Mouse (Mus musculus): Measurements from ENCODE around the gene Plppr3. TPM values are rescaled to one million over a fixed set of nuclear protein-coding genes. Genes with fewer than 3 reads are reported as not detected.

Gene Plppr3
- polyA plus RNA-seq, 1 experiment from 2014 or later = 74.5 TPM

Small RNA genes lying within 50 kb of the gene (microRNA-seq; reads per million reads assigned to microRNA genes)
- gene Mir6910 = not detected

Other genes starting within 250 kb of the Plppr3 start
- gene Shc2, start 236.7 kb downstream of the Plppr3 start, polyA plus RNA-seq (2015; fragmentation: Nextera tagmentation; extraction: Ambion mirVana) = 10.4 and 12.2 TPM in 2 replicates
- not detected in 2 replicates for gene Odf3l2, start 228.9 kb downstream of the Plppr3 start, polyA plus RNA-seq (2015; fragmentation: Nextera tagmentation; extraction: Ambion mirVana)
- 2.7 and 2.8 TPM in 2 replicates for gene Madcam1, start 210.1 kb downstream of the Plppr3 start, polyA plus RNA-seq (2015; fragmentation: Nextera tagmentation; extraction: Ambion mirVana)
- gene Tpgs1, start 205.3 kb downstream of the Plppr3 start, polyA plus RNA-seq (2015; fragmentation: Nextera tagmentation; extraction: Ambion mirVana) = 71.2 and 81.4 TPM in 2 replicates
- gene Cdc34, start 192.4 kb downstream of the Plppr3 start, polyA plus RNA-seq (2015; fragmentation: Nextera tagmentation; extraction: Ambion mirVana) = 88.4 and 100 TPM in 2 replicates
- gene Gzmm, start 185.6 kb downstream of the Plppr3 start, polyA plus RNA-seq (2015; fragmentation: Nextera tagmentation; extraction: Ambion mirVana) = 0.50 and 0.95 TPM in 2 replicates
- 913 and 925 TPM in 2 replicates for gene Bsg, start 170.1 kb downstream of the Plppr3 start, polyA plus RNA-seq (2015; fragmentation: Nextera tagmentation; extraction: Ambion mirVana)
- gene Hcn2, start 158.0 kb downstream of the Plppr3 start, polyA plus RNA-seq (2015; fragmentation: Nextera tagmentation; extraction: Ambion mirVana) = 0.05 and 0.19 TPM in 2 replicates
- 43.7 and 54.4 TPM in 2 replicates for gene Polrmt, start 128.1 kb downstream of the Plppr3 start, polyA plus RNA-seq (2015; fragmentation: Nextera tagmentation; extraction: Ambion mirVana)
- gene Fgf22, start 119.6 kb downstream of the Plppr3 start, polyA plus RNA-seq (2015; fragmentation: Nextera tagmentation; extraction: Ambion mirVana) = 0.12 and 0.14 TPM in 2 replicates
- gene Rnf126, start 107.7 kb downstream of the Plppr3 start, polyA plus RNA-seq (2015; fragmentation: Nextera tagmentation; extraction: Ambion mirVana) = 88.5 and 102 TPM in 2 replicates
- 15.3 and 15.6 TPM in 2 replicates for gene Fstl3, start 97.4 kb downstream of the Plppr3 start, polyA plus RNA-seq (2015; fragmentation: Nextera tagmentation; extraction: Ambion mirVana)
- 0.29 TPM in 1 of 2 replicates, not detected in the other for gene Prss57, start 83.7 kb downstream of the Plppr3 start, polyA plus RNA-seq (2015; fragmentation: Nextera tagmentation; extraction: Ambion mirVana)
- 144 and 158 TPM in 2 replicates for gene Palm, start 81.1 kb downstream of the Plppr3 start, polyA plus RNA-seq (2015; fragmentation: Nextera tagmentation; extraction: Ambion mirVana)
- gene Misp, start 53.6 kb downstream of the Plppr3 start, polyA plus RNA-seq (2015; fragmentation: Nextera tagmentation; extraction: Ambion mirVana) = 14.9 and 15.2 TPM in 2 replicates
- 398 and 438 TPM in 2 replicates for gene Ptbp1, start 20.2 kb downstream of the Plppr3 start, polyA plus RNA-seq (2015; fragmentation: Nextera tagmentation; extraction: Ambion mirVana)
- gene Prtn3, start 158 bp downstream of the Plppr3 start, polyA plus RNA-seq (2015; fragmentation: Nextera tagmentation; extraction: Ambion mirVana) = 7.4 and 8.3 TPM in 2 replicates
- 2.6 and 3.4 TPM in 2 replicates for gene Elane, start 11.6 kb upstream of the Plppr3 start, polyA plus RNA-seq (2015; fragmentation: Nextera tagmentation; extraction: Ambion mirVana)
- gene Cfd, start 16.2 kb upstream of the Plppr3 start, polyA plus RNA-seq (2015; fragmentation: Nextera tagmentation; extraction: Ambion mirVana) = not detected in 2 replicates
- gene Med16, start 34.3 kb upstream of the Plppr3 start, polyA plus RNA-seq (2015; fragmentation: Nextera tagmentation; extraction: Ambion mirVana) = 59.6 and 70.7 TPM in 2 replicates
- 0.96 and 14.1 TPM in 2 replicates for gene Gm26602, start 36.2 kb upstream of the Plppr3 start, polyA plus RNA-seq (2015; fragmentation: Nextera tagmentation; extraction: Ambion mirVana)
- 0.71 and 1.2 TPM in 2 replicates for gene Kiss1r, start 42.3 kb upstream of the Plppr3 start, polyA plus RNA-seq (2015; fragmentation: Nextera tagmentation; extraction: Ambion mirVana)
- 142 and 155 TPM in 2 replicates for gene R3hdm4, start 46.6 kb upstream of the Plppr3 start, polyA plus RNA-seq (2015; fragmentation: Nextera tagmentation; extraction: Ambion mirVana)
- gene Arid3a, start 52.4 kb upstream of the Plppr3 start, polyA plus RNA-seq (2015; fragmentation: Nextera tagmentation; extraction: Ambion mirVana) = 7.3 and 7.4 TPM in 2 replicates
- gene Wdr18, start 85.5 kb upstream of the Plppr3 start, polyA plus RNA-seq (2015; fragmentation: Nextera tagmentation; extraction: Ambion mirVana) = 115 TPM in 2 replicates
- gene Grin3b, start 96.1 kb upstream of the Plppr3 start, polyA plus RNA-seq (2015; fragmentation: Nextera tagmentation; extraction: Ambion mirVana) = 0.31 and 0.39 TPM in 2 replicates
- gene Tmem259, start 109.7 kb upstream of the Plppr3 start, polyA plus RNA-seq (2015; fragmentation: Nextera tagmentation; extraction: Ambion mirVana) = 15.7 and 17.5 TPM in 2 replicates
- gene Cnn2, start 114.0 kb upstream of the Plppr3 start, polyA plus RNA-seq (2015; fragmentation: Nextera tagmentation; extraction: Ambion mirVana) = 253 and 292 TPM in 2 replicates
- 3.9 and 4.5 TPM in 2 replicates for gene Abca7, start 121.9 kb upstream of the Plppr3 start, polyA plus RNA-seq (2015; fragmentation: Nextera tagmentation; extraction: Ambion mirVana)
- gene Arhgap45, start 142.0 kb upstream of the Plppr3 start, polyA plus RNA-seq (2015; fragmentation: Nextera tagmentation; extraction: Ambion mirVana) = 8.7 and 10.0 TPM in 2 replicates
- gene Polr2e, start 165.2 kb upstream of the Plppr3 start, polyA plus RNA-seq (2015; fragmentation: Nextera tagmentation; extraction: Ambion mirVana) = 235 and 243 TPM in 2 replicates
- gene Gpx4, start 172.5 kb upstream of the Plppr3 start, polyA plus RNA-seq (2015; fragmentation: Nextera tagmentation; extraction: Ambion mirVana) = 581 and 603 TPM in 2 replicates
- gene Sbno2, start 230.9 kb upstream of the Plppr3 start, polyA plus RNA-seq (2015; fragmentation: Nextera tagmentation; extraction: Ambion mirVana) = 14.4 and 16.2 TPM in 2 replicates
- 15.0 and 22.4 TPM in 2 replicates for gene Stk11, start 241.2 kb upstream of the Plppr3 start, polyA plus RNA-seq (2015; fragmentation: Nextera tagmentation; extraction: Ambion mirVana)